In the genomic region with DNA sequence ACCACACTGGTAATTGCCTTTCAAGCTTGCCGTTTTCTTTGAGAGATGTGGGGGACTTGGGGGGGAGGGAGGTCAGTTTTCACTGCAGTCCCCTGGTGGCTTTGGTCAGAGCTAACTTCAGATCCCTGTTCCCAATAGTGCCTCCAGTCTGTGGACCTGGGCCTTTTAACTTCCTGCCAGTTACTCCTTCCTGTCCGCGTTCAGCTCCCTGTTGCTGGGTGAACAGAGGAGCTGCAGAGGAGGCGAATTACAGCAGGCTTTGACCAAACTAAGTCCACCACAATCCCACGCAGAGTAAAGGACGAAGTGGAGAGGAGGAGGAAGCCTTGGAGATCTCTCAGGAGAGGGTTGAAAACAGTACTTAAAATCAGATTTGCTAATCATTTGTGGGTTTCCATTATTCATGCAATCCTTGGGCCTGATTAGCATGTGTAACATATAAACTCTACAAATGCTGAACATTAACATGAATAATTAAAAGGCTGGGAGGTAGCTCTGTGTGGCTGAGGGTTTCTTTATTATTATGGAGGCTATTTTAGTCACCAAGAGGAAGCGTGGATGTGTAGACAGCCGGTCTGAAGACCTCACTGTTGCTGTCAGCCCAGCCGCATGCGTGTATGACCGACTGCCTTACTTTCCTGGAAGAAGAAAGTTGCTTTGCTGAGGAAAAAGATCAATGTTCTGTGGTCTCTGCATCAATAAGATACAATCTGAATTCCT, we compare ENCODE assay signal across 13 mouse cellular contexts. TPM values are rescaled to one million over a fixed set of nuclear protein-coding genes. Genes with fewer than 3 reads are reported as not detected.
DNase-seq lines count a peak whose midpoint lies in the region; ATAC-seq and TF ChIP-seq lines count a peak whose summit lies in the region.
"Had no signal": no experiment of that assay in that cellular context is flagged by ENCODE, and none has a peak within 500 bp of the region (broad histone marks: within the 10 kb centered on the region; RNA-seq: fewer than 3 reads in every experiment).

No protein-coding gene starts in this region.

- H3K4me3 ChIP-seq in hindbrain, embryonic 13.5 days = no peak overlapping the region
- H3K4me3 ChIP-seq in hindbrain, embryonic 11.5 days (ENCODE audit: low read depth, low read length) = no peak overlapping the region
- peak overlapping the region; percentile 84 for H3K4me3 ChIP-seq in megakaryocyte, embryonic 14.5 days (replicated peaks)
- H3K4me3 ChIP-seq in cerebellum, adult 2 months (replicated peaks; ENCODE audit: insufficient read depth, low read depth, low read length) = no peak overlapping the region

- H3K4me1 ChIP-seq in hindbrain, embryonic 13.5 days (replicated peaks) = peaks cover 16% of the 10 kb centered on the region
- H3K4me1 ChIP-seq in hindbrain, embryonic 11.5 days (replicated peaks; ENCODE audit: control insufficient read depth, insufficient read depth, low read length) = no peaks in the 10 kb centered on the region
- peaks cover 72% of the 10 kb centered on the region for H3K4me1 ChIP-seq in megakaryocyte, embryonic 14.5 days
- H3K4me1 ChIP-seq in cerebellum, adult 2 months (ENCODE audit: control insufficient read depth, insufficient read depth, low read length) = peaks cover 2% of the 10 kb centered on the region; the same call in 1 of the 2 replicates

- no peaks in the 10 kb centered on the region for H3K36me3 ChIP-seq in hindbrain, embryonic 13.5 days
- no peaks in the 10 kb centered on the region for H3K36me3 ChIP-seq in hindbrain, embryonic 11.5 days (ENCODE audit: control insufficient read depth, insufficient read depth, low read length)
- H3K36me3 ChIP-seq in megakaryocyte, embryonic 14.5 days (replicated peaks; ENCODE audit: low read length) = peaks cover 7% of the 10 kb centered on the region

- no peaks in the 10 kb centered on the region; the same call in 1 of the 2 replicates for H3K27me3 ChIP-seq in hindbrain, embryonic 13.5 days
- H3K27me3 ChIP-seq in hindbrain, embryonic 11.5 days (ENCODE audit: control insufficient read depth, insufficient read depth, low read length) = no peaks in the 10 kb centered on the region
- H3K27me3 ChIP-seq in megakaryocyte, embryonic 14.5 days (replicated peaks) = no peaks in the 10 kb centered on the region
- no peaks in the 10 kb centered on the region for H3K27me3 ChIP-seq in cerebellum, adult 2 months (ENCODE audit: control insufficient read depth, insufficient read depth, low read length)

- 52% methylated on average over 11 of the region's 11 CpGs for WGBS in hindbrain, embryonic 13.5 days
- WGBS in hindbrain, embryonic 11.5 days = 64% methylated on average over 11 of the region's 11 CpGs
- WGBS in cerebellum, adult 2 months = 68% methylated on average over 11 of the region's 11 CpGs

- no peak for ATAC-seq in CD4-positive, CD25-positive, alpha-beta regulatory T cell, adult 4 months
- 0 out of 2 replicates have a peak, but pooled peaks have one; percentile 54 for ATAC-seq in hindbrain, embryonic 13.5 days (ENCODE audit: low FRiP score)
- no peak for ATAC-seq in hindbrain, embryonic 11.5 days (ENCODE audit: low FRiP score)
- ATAC-seq in megakaryocyte, adult 5-6 weeks (ENCODE audit: poor library complexity, severe bottlenecking) = no peak
- ATAC-seq in granulocyte monocyte progenitor cell, adult 5-6 weeks (replicated peaks; ENCODE audit: poor library complexity, severe bottlenecking) = peak; percentile 48

- no peaks in the 10 kb centered on the region for H3K9me3 ChIP-seq in hindbrain, embryonic 13.5 days
- no peaks in the 10 kb centered on the region for H3K9me3 ChIP-seq in hindbrain, embryonic 11.5 days (ENCODE audit: control insufficient read depth, low read length)
- H3K9me3 ChIP-seq in megakaryocyte, embryonic 14.5 days = no peaks in the 10 kb centered on the region

- no peak for TF ChIP-seq POLR2A in cerebellum, adult 2 months (IDR thresholded peaks at IDR 0.05; ENCODE audit: borderline replicate concordance, insufficient read depth, low read length)

- H3K9ac ChIP-seq in hindbrain, embryonic 13.5 days = no peak overlapping the region
- no peak overlapping the region for H3K9ac ChIP-seq in hindbrain, embryonic 11.5 days (ENCODE audit: low read depth, low read length)
- H3K9ac ChIP-seq: liver, postnatal 0 days had no signal

- no peak overlapping the region; the same call in 1 of the 2 replicates for H3K27ac ChIP-seq in hindbrain, embryonic 13.5 days
- H3K27ac ChIP-seq in hindbrain, embryonic 11.5 days (ENCODE audit: low read depth, low read length) = no peak overlapping the region
- no peak overlapping the region for H3K27ac ChIP-seq in cerebellum, adult 2 months (ENCODE audit: insufficient read depth, low read length)

- peak; percentile 8 for DNase-seq in CD4-positive, CD25-positive, alpha-beta regulatory T cell, adult 2 months (ENCODE audit: low read depth, low spot score)
- DNase-seq in hindbrain, embryonic 11.5 days (ENCODE audit: low spot score) = no peak
- no peak for DNase-seq in cerebellum, adult 2 months
- DNase-seq: adrenal gland, postnatal 25 days; gastrocnemius, postnatal 14 days; heart, postnatal 14 days; liver, postnatal 0 days; retina, postnatal 1 day had no signal

- no peak for TF ChIP-seq CTCF in cerebellum, adult 2 months (IDR thresholded peaks at IDR 0.05; ENCODE audit: borderline replicate concordance, insufficient read depth, low read depth, low read length)

- H3K4me2 ChIP-seq in hindbrain, embryonic 13.5 days = no peak overlapping the region
- H3K4me2 ChIP-seq in hindbrain, embryonic 11.5 days (replicated peaks; ENCODE audit: low read depth, low read length) = no peak overlapping the region

RNA-seq across cellular contexts. Expression of gene Map7, which starts 33.6 kb away (rescaled TPM):
- 1 to 10 TPM; 5.0 to 5.9 TPM for polyA plus RNA-seq in CD4-positive, CD25-positive, alpha-beta regulatory T cell, adult 4 months (2017; shearing (Covaris generic))
- polyA plus RNA-seq in hindbrain, embryonic 13.5 days (2015; fragmentation: Nextera tagmentation; extraction: Ambion mirVana) = 10.3 and 10.6 TPM in 2 replicates
- polyA plus RNA-seq in hindbrain, embryonic 11.5 days (2014; fragmentation: Nextera tagmentation; extraction: Ambion mirVana) = 5.8 and 6.7 TPM in 2 replicates
- polyA plus RNA-seq in megakaryocyte, embryonic 14.5 days (2012; ENCODE audit: insufficient read depth, low replicate concordance) = 5.3 and 6.5 TPM in 2 replicates
- 2.3 and 2.7 TPM in 2 replicates for total RNA-seq in megakaryocyte, adult 5-6 weeks (2015)
- 3.1 and 3.8 TPM in 2 replicates for total RNA-seq in megakaryocyte, adult 5-6 weeks (2017)
- total RNA-seq in granulocyte monocyte progenitor cell, adult 5-6 weeks (2014; fragmentation: Nextera tagmentation) = 19.0 and 22.6 TPM in 2 replicates
- total RNA-seq in granulocyte monocyte progenitor cell, adult 5-6 weeks (2017) = 18.3 and 22.4 TPM in 2 replicates
- 82.6 and 88.4 TPM in 2 replicates for polyA plus RNA-seq in cerebellum, adult 2 months (2012; rRNA removed)

Comparison
In these comparisons a context has a peak if more than half of its experiments do, and no peak if none do; other contexts are left out.
1. ATAC-seq: peak in hindbrain, embryonic 13.5 days (single experiment) and granulocyte monocyte progenitor cell, adult 5-6 weeks (single experiment); none in CD4-positive, CD25-positive, alpha-beta regulatory T cell, adult 4 months (single experiment), hindbrain, embryonic 11.5 days (single experiment) and megakaryocyte, adult 5-6 weeks (single experiment).